Mouse (Mus musculus) liver, embryonic 14.5 days (tissue): ENCODE data around the gene D7Ertd443e.

Experiments used
- CTCF ChIP-seq: IDR thresholded peaks from 2 replicates; pipeline ENCODE4 v1.5.1; 2016; ENCODE audit warnings: antibody characterized with exemption, low read depth, control low read depth
- EP300 ChIP-seq: IDR thresholded peaks from 2 replicates; pipeline ENCODE4 v1.6.1; 2016; ENCODE audit warnings: antibody characterized with exemption, low read depth

DNA sequence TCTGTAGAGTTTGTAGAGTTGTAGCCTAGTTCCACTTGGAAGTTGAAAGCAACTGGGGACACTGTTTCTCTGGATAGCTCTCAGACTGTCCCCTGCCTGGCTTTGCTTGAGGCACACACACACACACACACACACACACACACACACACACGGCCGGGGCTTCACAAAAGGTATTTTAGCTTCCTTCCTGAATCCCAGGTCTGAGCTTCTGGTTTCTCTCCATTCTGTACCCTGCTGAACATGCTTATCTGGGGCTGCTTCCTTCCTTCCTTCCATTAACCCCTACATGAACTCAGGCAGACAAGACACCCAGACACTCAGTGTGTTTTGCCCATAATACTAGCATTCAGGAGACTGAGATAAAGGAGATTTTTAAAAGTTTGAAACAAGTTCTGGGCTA lies 155.6 kb downstream of the D7Ertd443e start:
- TF ChIP-seq CTCF = no peak
- TF ChIP-seq EP300 = no peak
